Mouse (Mus musculus) liver, adult 10 weeks (tissue): ENCODE data around the gene Kcna2. TPM values are rescaled to one million over a fixed set of nuclear protein-coding genes. Genes with fewer than 3 reads are reported as not detected.

Experiments used
- polyA plus RNA-seq: library from polyadenylated mRNA; stranded (reverse); fragments of 350-450 nt; fragmentation: Illumina TruSeq; extraction: RNeasy Lipid Tissue Mini Kit (QIAGEN cat#74804); gene quantifications from one replicate; pipeline ENCODE4 v1.2.3, GENCODE M21; 2014; ENCODE audit warnings: low read depth, low replicate concordance

The Kcna2 gene
- 0.90 TPM for polyA plus RNA-seq

GRCm38 (mm10) chr3:107100811-107101455, at the start of gene Kcna2:
TSS of gene Kcna2 (plus strand) at chr3:107101146.

Other genes with a start within 250 kb of the Kcna2 start
- not detected for gene Kcna3, start 65.0 kb upstream of the Kcna2 start, polyA plus RNA-seq
- not detected for gene Kcna10, start 81.9 kb downstream of the Kcna2 start, polyA plus RNA-seq
- not detected for gene Cym, start 120.6 kb downstream of the Kcna2 start, polyA plus RNA-seq
- gene A630076J17Rik, start 129.5 kb downstream of the Kcna2 start, polyA plus RNA-seq = not detected
- gene Prok1, start 138.6 kb downstream of the Kcna2 start, polyA plus RNA-seq = 1.4 TPM
- gene Lamtor5, start 177.7 kb downstream of the Kcna2 start, polyA plus RNA-seq = 68.6 TPM
- 0.29 TPM for gene Slc16a4, start 190.1 kb downstream of the Kcna2 start, polyA plus RNA-seq
- 7.9 TPM for gene Rbm15, start 232.5 kb downstream of the Kcna2 start, polyA plus RNA-seq